Mouse (Mus musculus) liver, embryonic 14.5 days (tissue): ENCODE measurements around the gene Gon7. TPM values are rescaled to one million over a fixed set of nuclear protein-coding genes. Genes with fewer than 3 reads are reported as not detected.

Experiments used
- ATAC-seq: fragments of 200-750 bp; cut with Nextera tagmentation; 2 replicates; pipeline ENCODE4 v1.8.0; 2017; ENCODE audit warnings: moderate number of reproducible peaks, mild to moderate bottlenecking, moderate library complexity; ENCODE audit not compliant: insufficient read depth
- DNase-seq, 3 experiments: peaks; one replicate each; pipeline ENCODE4 v3.0.0-alpha.2; 2012 to 2013; ENCODE audit warnings: low read depth in 3 of 3, low spot score in 3 of 3
- H3K27ac ChIP-seq: fragments of 300-500 bp; sonication (generic); 2 replicates; pipeline ENCODE4 v1.5.1; 2014; ENCODE audit warnings: moderate library complexity, mild to moderate bottlenecking, control low read depth, inconsistent platforms
- H3K27me3 ChIP-seq: fragments of 300-500 bp; sonication (generic); 2 replicates; pipeline ENCODE4 v1.6.1; 2014; ENCODE audit warnings: mild to moderate bottlenecking, low read length, moderate library complexity; ENCODE audit not compliant: control insufficient read depth, insufficient read depth
- H3K36me3 ChIP-seq: fragments of 300-500 bp; sonication (generic); replicated peaks from 2 replicates; pipeline ENCODE4 v1.6.1; 2014; ENCODE audit warnings: low read depth; ENCODE audit not compliant: control insufficient read depth, insufficient read depth
- H3K4me1 ChIP-seq, 2 experiments: fragments of 200-500 bp in 1 of 2; fragments of 300-500 bp in 1 of 2; sonication (generic) in 1 of 2; replicated peaks; 2 replicates each; pipeline ENCODE4 v1.6.1; 2012 to 2014; ENCODE audit warnings: antibody characterized with exemption in 1 of 2, inconsistent platforms in 1 of 2, low read length in 1 of 2; ENCODE audit not compliant: control insufficient read depth in 2 of 2, insufficient read depth in 2 of 2
- H3K4me2 ChIP-seq: fragments of 300-500 bp; sonication (generic); 2 replicates; pipeline ENCODE4 v1.6.1; 2014; ENCODE audit warnings: low read depth, mild to moderate bottlenecking, control low read depth, moderate library complexity
- H3K4me3 ChIP-seq, 2 experiments: fragments of 200-500 bp in 1 of 2; fragments of 300-500 bp in 1 of 2; sonication (generic) in 1 of 2; 2 replicates each; pipeline ENCODE4 v1.5.1; 2012 to 2014; ENCODE audit warnings: low read depth in 2 of 2, low read length in 2 of 2, mild to moderate bottlenecking in 2 of 2, control low read depth in 1 of 2, inconsistent platforms in 1 of 2, moderate library complexity in 1 of 2; ENCODE audit not compliant: insufficient read depth in 1 of 2
- H3K9ac ChIP-seq: fragments of 300-500 bp; sonication (generic); replicated peaks from 2 replicates; pipeline ENCODE4 v1.6.1; 2014; ENCODE audit warnings: mild to moderate bottlenecking, control low read depth, moderate library complexity
- H3K9me3 ChIP-seq: fragments of 300-500 bp; sonication (generic); 2 replicates; pipeline ENCODE4 v1.6.1; 2016; ENCODE audit warnings: low read length, mixed read lengths; ENCODE audit not compliant: control insufficient read depth
- CTCF ChIP-seq: IDR thresholded peaks from 2 replicates; pipeline ENCODE4 v1.5.1; 2016; ENCODE audit warnings: antibody characterized with exemption, low read depth, control low read depth
- EP300 ChIP-seq: IDR thresholded peaks from 2 replicates; pipeline ENCODE4 v1.6.1; 2016; ENCODE audit warnings: antibody characterized with exemption, low read depth
- WGBS: fragments of 180-500 bp; shearing (Covaris S2); extraction: QIAGEN DNeasy Blood & Tissue Kit; methylation state at CpG from one replicate; pipeline ENCODE4 v1.1.7; 2014; ENCODE audit not compliant: insufficient replicate concordance; 5-methylcytosine and 5-hydroxymethylcytosine counted together
- polyA plus RNA-seq, 2 experiments: library from polyadenylated mRNA; depleted of rRNA in 1 of 2; stranded (reverse) in 1 of 2; unstranded in 1 of 2; fragments of >200 nt; fragmentation: Nextera tagmentation in 1 of 2; extraction: Ambion mirVana in 1 of 2; gene quantifications; 2 replicates each; pipeline versions ENCODE4 v1.2.1 to v1.2.3; 2012 to 2014

Gene Gon7
- polyA plus RNA-seq, 2 experiments = 6.9 to 9.3 TPM

DNA sequence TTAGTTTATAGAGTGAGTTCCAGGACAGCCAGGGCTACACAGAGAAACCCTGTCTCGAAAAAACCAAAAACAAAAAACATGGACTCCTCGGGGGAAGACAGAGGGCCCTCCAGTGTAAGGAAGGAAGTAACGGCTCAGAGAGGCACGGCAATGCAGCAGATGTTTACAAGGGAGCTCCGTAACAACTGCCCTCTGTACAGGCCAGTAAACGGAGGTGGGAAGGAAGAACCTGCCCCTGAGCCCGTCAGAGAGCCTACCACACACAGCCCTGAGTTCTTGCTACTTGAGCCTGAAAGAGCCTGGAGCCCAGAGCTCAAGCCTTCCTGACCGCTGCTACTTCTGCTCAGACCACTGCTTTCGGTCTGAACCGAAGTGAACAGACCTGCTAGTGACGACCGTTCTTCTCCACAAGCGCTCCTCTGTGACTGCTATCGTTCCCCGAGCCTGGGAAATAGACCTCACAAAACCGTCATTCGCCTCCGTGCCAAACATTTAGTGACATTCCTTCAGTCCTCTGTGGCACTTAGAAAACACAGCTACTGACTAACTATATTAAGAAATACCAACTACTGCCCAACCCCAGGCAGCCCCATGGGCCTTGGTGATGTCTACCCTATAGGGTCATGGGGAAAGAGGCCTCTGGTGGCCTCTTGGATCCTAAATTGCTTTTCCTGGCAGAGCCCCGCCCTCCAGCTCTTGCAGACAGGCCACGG is 44.3 kb downstream of the Gon7 start:
- no peak overlapping the region for H3K9ac ChIP-seq
- 47% methylated on average over 20 of the region's 20 CpGs for WGBS
- no peak overlapping the region for H3K4me2 ChIP-seq
- ATAC-seq = no peak
- DNase-seq = no peak
- no peaks in the 10 kb centered on the region; the same call in 1 of the 2 replicates for H3K27me3 ChIP-seq
- no peak overlapping the region for H3K27ac ChIP-seq
- H3K4me1 ChIP-seq = 0 out of 4 replicates have a peak, but pooled peaks cover 0 to 2% of the 10 kb centered on the region in 2 experiments
- no peak overlapping the region for H3K4me3 ChIP-seq
- no peaks in the 10 kb centered on the region for H3K36me3 ChIP-seq
- no peaks in the 10 kb centered on the region for H3K9me3 ChIP-seq
- TF ChIP-seq CTCF = no peak
- TF ChIP-seq EP300 = no peak

DNA sequence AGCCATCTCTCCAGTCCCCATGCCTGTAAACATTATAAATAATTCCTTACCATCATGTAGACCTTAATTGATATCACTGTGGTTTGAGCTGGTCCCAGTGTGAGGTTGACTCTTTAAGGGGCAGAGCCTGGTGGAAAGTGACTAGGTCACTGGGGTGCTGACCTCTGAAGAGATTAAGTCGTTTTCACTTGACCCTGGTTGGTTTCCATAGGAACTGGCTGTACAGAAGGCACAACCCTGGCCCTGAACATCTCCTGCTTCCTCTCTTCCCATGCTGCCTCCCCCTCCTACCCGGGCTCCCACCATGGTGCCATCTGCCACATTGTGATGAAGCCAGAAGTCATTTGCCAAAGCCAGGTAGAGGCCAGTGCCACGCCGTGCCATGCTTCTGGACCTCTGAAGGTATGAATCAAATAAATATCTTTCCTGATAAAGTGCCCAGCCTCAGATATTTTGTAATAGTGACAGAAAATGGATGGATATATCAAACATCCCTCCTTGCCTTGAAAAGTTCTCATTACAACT is 46.7 kb downstream of the Gon7 start:
- no peak for ATAC-seq
- DNase-seq = no peak
- H3K9ac ChIP-seq = no peak overlapping the region
- H3K4me3 ChIP-seq = no peak overlapping the region
- WGBS = 61% methylated on average over 4 of the region's 4 CpGs
- no peak overlapping the region for H3K27ac ChIP-seq
- H3K27me3 ChIP-seq = no peaks in the 10 kb centered on the region; the same call in 1 of the 2 replicates
- H3K9me3 ChIP-seq = no peaks in the 10 kb centered on the region
- no peak for TF ChIP-seq EP300
- no peak for TF ChIP-seq CTCF
- H3K4me2 ChIP-seq = no peak overlapping the region
- no peaks in the 10 kb centered on the region for H3K36me3 ChIP-seq
- 0 out of 4 replicates have a peak, but pooled peaks cover 0 to 2% of the 10 kb centered on the region in 2 experiments for H3K4me1 ChIP-seq

DNA sequence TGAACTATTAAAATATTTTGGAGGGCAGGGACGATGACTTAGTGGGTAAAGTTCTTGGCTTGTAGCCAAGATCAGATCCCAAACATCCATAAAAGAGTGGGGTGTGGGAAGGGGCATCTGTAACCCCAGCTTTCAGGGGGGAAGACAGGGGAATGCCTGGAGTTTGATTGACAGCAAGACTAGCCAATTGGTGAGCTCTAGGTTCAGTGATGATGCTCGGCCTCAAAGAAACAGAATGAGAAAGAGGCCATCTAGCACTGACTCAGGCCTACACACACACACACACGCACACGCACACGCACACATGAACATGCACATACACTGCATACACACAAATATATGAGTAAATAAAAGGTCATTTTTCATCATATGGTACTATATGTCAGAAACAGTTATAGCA is 47.7 kb downstream of the Gon7 start:
- ATAC-seq = no peak
- Histone ChIP-seq H3K27me3 (no peaks in the 10 kb centered on the region; the same call in 1 of the 2 replicates), H3K4me1 (peaks cover 0 to 4% of the 10 kb centered on the region in 2 experiments; a peak in 2 of 4 replicates), H3K27ac (no peak overlapping the region), H3K4me2 (no peak overlapping the region), H3K9ac (no peak overlapping the region), H3K36me3 (no peaks in the 10 kb centered on the region), H3K4me3 (no peak overlapping the region), H3K9me3 (no peaks in the 10 kb centered on the region)
- no peak for TF ChIP-seq CTCF
- TF ChIP-seq EP300 = no peak
- 76% methylated on average over 5 of the region's 5 CpGs for WGBS
- no peak for DNase-seq

DNA sequence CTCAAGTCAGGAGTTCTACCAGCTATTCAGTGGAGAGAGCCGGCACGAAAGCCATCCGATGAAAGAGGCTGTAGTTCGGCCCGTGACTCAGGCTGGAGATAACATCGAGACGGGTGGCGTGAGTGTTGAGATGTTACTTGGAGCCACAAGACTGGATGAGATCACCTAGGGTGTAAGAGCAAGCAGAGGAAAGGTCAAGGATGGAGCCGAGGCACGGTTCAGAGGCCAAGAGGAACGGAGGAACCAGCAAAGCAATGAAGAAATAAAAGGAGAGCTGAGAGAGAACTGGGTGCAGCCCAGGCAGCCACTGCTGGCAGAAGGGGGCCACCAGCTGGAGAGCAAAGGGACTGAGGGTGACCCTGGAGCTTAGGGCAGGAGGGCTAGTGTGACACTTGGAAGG is 49.4 kb downstream of the Gon7 start:
- DNase-seq (no peak), ATAC-seq (no peak)
- no peaks in the 10 kb centered on the region; the same call in 1 of the 2 replicates for H3K27me3 ChIP-seq
- no peak overlapping the region for H3K4me3 ChIP-seq
- H3K36me3 ChIP-seq = no peaks in the 10 kb centered on the region
- H3K4me2 ChIP-seq = no peak overlapping the region
- 64% methylated on average over 11 of the region's 11 CpGs for WGBS
- TF ChIP-seq CTCF (peak; percentile 41), EP300 (no peak)
- no peaks in the 10 kb centered on the region for H3K9me3 ChIP-seq
- H3K4me1 ChIP-seq = peaks cover 0 to 11% of the 10 kb centered on the region in 2 experiments; a peak in 3 of 4 replicates
- no peak overlapping the region for H3K9ac ChIP-seq
- H3K27ac ChIP-seq = no peak overlapping the region

DNA sequence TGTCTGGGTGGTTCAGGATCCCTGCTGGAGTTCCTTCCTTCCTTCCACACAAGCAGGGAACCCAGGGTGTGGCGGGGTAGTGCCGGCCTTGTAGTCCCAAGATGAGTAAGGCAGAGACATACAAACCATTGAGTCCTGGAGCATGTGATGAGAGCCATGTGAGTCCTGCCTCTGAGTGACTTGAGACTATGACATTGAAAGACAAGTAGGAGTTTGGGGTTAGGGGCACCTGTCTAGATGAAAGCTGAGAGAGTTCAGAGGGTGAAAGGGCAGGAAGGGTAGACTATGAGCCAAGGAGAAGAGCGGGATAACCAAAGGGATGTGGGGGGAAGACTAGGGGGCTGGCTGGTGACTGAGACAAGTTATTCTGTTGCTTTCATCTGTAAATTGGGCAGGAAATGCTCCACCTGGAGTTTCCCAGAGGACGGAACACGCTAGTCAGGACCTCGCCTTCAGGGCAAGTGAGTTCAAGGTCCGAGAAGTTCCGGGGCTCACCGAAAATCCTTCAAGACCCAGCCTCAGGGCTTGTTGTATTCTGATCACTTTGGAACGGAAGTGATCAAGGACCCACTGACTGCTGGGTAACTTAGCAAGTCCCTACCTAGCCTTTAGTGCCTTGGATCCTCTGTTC is 50.7 kb downstream of the Gon7 start:
- H3K4me3 ChIP-seq = no peak overlapping the region
- no peaks in the 10 kb centered on the region; the same call in 1 of the 2 replicates for H3K27me3 ChIP-seq
- DNase-seq (no peak), ATAC-seq (no peak)
- H3K9ac ChIP-seq = no peak overlapping the region
- no peak overlapping the region for H3K4me2 ChIP-seq
- WGBS = 69% methylated on average over 10 of the region's 10 CpGs
- no peak overlapping the region for H3K27ac ChIP-seq
- no peaks in the 10 kb centered on the region for H3K36me3 ChIP-seq
- no peaks in the 10 kb centered on the region for H3K9me3 ChIP-seq
- peaks cover 0 to 15% of the 10 kb centered on the region in 2 experiments; a peak in 3 of 4 replicates for H3K4me1 ChIP-seq
- TF ChIP-seq EP300 (no peak), CTCF (no peak)
